Mouse (Mus musculus): ENCODE results near the gene Tnpo1. TPM values are rescaled to one million over a fixed set of nuclear protein-coding genes. Genes with fewer than 3 reads are reported as not detected.

Tnpo1 gene
- polyA plus RNA-seq, 1 experiment from 2014 or later = 66.3 TPM

Other genes starting within 250 kb of the Tnpo1 start
- gene Tmem171, start 231.6 kb downstream of the Tnpo1 start, polyA plus RNA-seq (2015; fragmentation: Nextera tagmentation; extraction: Ambion mirVana) = 0.34 TPM in 1 of 2 replicates, not detected in the other
- 41.0 and 42.4 TPM in 2 replicates for gene Fcho2, start 110.9 kb downstream of the Tnpo1 start, polyA plus RNA-seq (2015; fragmentation: Nextera tagmentation; extraction: Ambion mirVana)
- not detected in 2 replicates for gene 1700024P04Rik, start 58.2 kb upstream of the Tnpo1 start, polyA plus RNA-seq (2015; fragmentation: Nextera tagmentation; extraction: Ambion mirVana)

Measured in limb, embryonic 13.5 days (tissue).